Mouse (Mus musculus) left cerebral cortex, postnatal 25 days (tissue): Measurements from ENCODE around the gene Has1. TPM values are rescaled to one million over a fixed set of nuclear protein-coding genes. Genes with fewer than 3 reads are reported as not detected.

Source experiments
- DNase-seq, 2 experiments: peaks; one replicate each; pipeline ENCODE4 v3.0.0; 2022; ENCODE audit warnings: low spot score in 2 of 2, mixed read lengths in 1 of 2
- intact Hi-C: fragments of 180-260 bp; cut with DNase I; formaldehyde crosslinking; loops from one replicate; pipeline ENCODE4 v1.15.1; 2025
- microRNA-seq, 2 experiments: library from miRNA; unstranded; fragments of <30 nt; microRNA quantifications; one replicate each; pipeline ENCODE4 v1.2.0; 2022
- total RNA-seq, 2 experiments: library from RNA; stranded (reverse); gene quantifications; 2 replicates each; pipeline ENCODE4 v1.2.3; 2021

The Has1 gene
- total RNA-seq, 2 experiments from 2014 or later = 0.53 to 0.62 TPM

- intact Hi-C loops = loop anchor here (5.0 to 10.0 kb wide), 2 partner anchors 59 to 451 kb away; partner anchors contain the start of gene Riok2
- DNase-seq = peak; percentile 49 to 62
Observed at GRCm38 (mm10) chr17:17825921-17826591, 28.9 kb downstream of the Has1 start.

- DNase-seq = no peak
- intact Hi-C loops = loop anchor here (10.0 kb wide), 1 partner anchor 449 kb away; the partner anchor contains the start of gene Riok2
Observed at GRCm38 (mm10) chr17:17823612-17824336, 31.2 kb downstream of the Has1 start.

GRCm38 (mm10) chr17:17795527-17795926 is 59.5 kb downstream of the Has1 start:
- DNase-seq = no peak
- intact Hi-C loops = no loop called here

Small RNA genes lying within 50 kb of the gene (microRNA-seq; reads per million reads assigned to microRNA genes)
- gene Gm25927 = 0 reads per million in 2 experiments
- gene Mir125a = 18,784 to 18,891 reads per million in 2 experiments
- 8,143 to 14,893 reads per million in 2 experiments for gene Mir99b
- 0 reads per million in 2 experiments for gene Mirlet7e

Other genes with a start within 250 kb of the Has1 start
- gene Lnpep, start 230.2 kb downstream of the Has1 start, total RNA-seq = 100 to 1,000 TPM in 1 of 2 experiments, 10 to 100 TPM in 1; 98.2 to 112 TPM
- gene Vmn2r90, start 151.5 kb downstream of the Has1 start, total RNA-seq = under 1 TPM in 1 of 2 experiments, not detected in 1; 0.14 TPM
- gene Spaca6, start 28.0 kb downstream of the Has1 start, total RNA-seq = 10 to 100 TPM; 68.8 to 86.7 TPM
- not detected for gene Fpr1, start 28.7 kb upstream of the Has1 start, total RNA-seq
- not detected for gene Fpr2, start 32.6 kb upstream of the Has1 start, total RNA-seq
- not detected for gene Fpr3, start 32.6 kb upstream of the Has1 start, total RNA-seq
- not detected for gene Fpr-rs4, start 166.5 kb upstream of the Has1 start, total RNA-seq
- under 1 TPM; 0.07 to 0.11 TPM for gene Vmn2r124, start 194.2 kb upstream of the Has1 start, total RNA-seq
- gene Vmn2r91, start 229.8 kb upstream of the Has1 start, total RNA-seq = not detected